Mouse (Mus musculus) limb, embryonic 14.5 days (tissue): ENCODE data around the gene 0610010F05Rik. TPM values are rescaled to one million over a fixed set of nuclear protein-coding genes. Genes with fewer than 3 reads are reported as not detected.

Source experiments
- ATAC-seq: fragments of 200-750 bp; cut with Nextera tagmentation; 2 replicates; pipeline ENCODE4 v1.8.0; 2017; ENCODE audit warnings: low read depth, moderate number of reproducible peaks, moderate TSS enrichment; ENCODE audit not compliant: low FRiP score
- DNase-seq: peaks from one replicate; pipeline ENCODE4 v3.0.0-alpha.2; 2015; ENCODE audit warnings: low spot score
- H3K27ac ChIP-seq: fragments of 300-500 bp; sonication (generic); replicated peaks from 2 replicates; pipeline ENCODE4 v1.5.1; 2014; ENCODE audit warnings: low read depth, mild to moderate bottlenecking, low read length, moderate library complexity, mixed read lengths
- H3K27me3 ChIP-seq: fragments of 300-500 bp; sonication (generic); 2 replicates; pipeline ENCODE4 v1.6.1; 2014; ENCODE audit warnings: low read length, mixed read lengths; ENCODE audit not compliant: control insufficient read depth, insufficient read depth
- H3K36me3 ChIP-seq: fragments of 300-500 bp; sonication (generic); 2 replicates; pipeline ENCODE4 v1.6.1; 2014; ENCODE audit warnings: mild to moderate bottlenecking, low read length, moderate library complexity, mixed read lengths; ENCODE audit not compliant: control insufficient read depth, insufficient read depth
- H3K4me1 ChIP-seq: fragments of 300-500 bp; sonication (generic); 2 replicates; pipeline ENCODE4 v1.6.1; 2014; ENCODE audit warnings: antibody characterized with exemption, low read length, mixed read lengths; ENCODE audit not compliant: control insufficient read depth, insufficient read depth
- H3K4me2 ChIP-seq: fragments of 300-500 bp; sonication (generic); replicated peaks from 2 replicates; pipeline ENCODE4 v1.6.1; 2014; ENCODE audit warnings: low read depth, mild to moderate bottlenecking, low read length, moderate library complexity; ENCODE audit not compliant: severe bottlenecking
- H3K4me3 ChIP-seq: fragments of 300-500 bp; sonication (generic); replicated peaks from 2 replicates; pipeline ENCODE4 v1.5.1; 2014; ENCODE audit warnings: low read length
- H3K9ac ChIP-seq: fragments of 300-500 bp; sonication (generic); 2 replicates; pipeline ENCODE4 v1.6.1; 2014; ENCODE audit warnings: mild to moderate bottlenecking, low read depth, low read length, moderate library complexity; ENCODE audit not compliant: severe bottlenecking
- H3K9me3 ChIP-seq: fragments of 300-500 bp; sonication (generic); 2 replicates; pipeline ENCODE4 v1.6.1; 2016; ENCODE audit warnings: low read length; ENCODE audit not compliant: control insufficient read depth
- POLR2A ChIP-seq: fragments of 200-500 bp; IDR thresholded peaks from 2 replicates; pipeline ENCODE4 v1.8.0; 2012; ENCODE audit warnings: inconsistent platforms, mild to moderate bottlenecking, moderate library complexity, borderline replicate concordance; ENCODE audit not compliant: insufficient read depth, insufficient read length; ENCODE audit errors: extremely low read depth
- WGBS: fragments of 180-500 bp; shearing (Covaris S2); extraction: QIAGEN DNeasy Blood & Tissue Kit; methylation state at CpG from one replicate; pipeline ENCODE4 v1.1.7; 2014; 5-methylcytosine and 5-hydroxymethylcytosine counted together
- polyA plus RNA-seq, 2 experiments: library from polyadenylated mRNA; depleted of rRNA in 1 of 2; stranded (reverse) in 1 of 2; unstranded in 1 of 2; fragments of >200 nt; fragmentation: Nextera tagmentation in 1 of 2; extraction: Ambion mirVana in 1 of 2; gene quantifications; 2 replicates each; pipeline versions ENCODE4 v1.2.1 to v1.2.3; 2012 to 2014

0610010F05Rik gene
- polyA plus RNA-seq, 2 experiments, result 10.6 to 22.1 TPM

DNA sequence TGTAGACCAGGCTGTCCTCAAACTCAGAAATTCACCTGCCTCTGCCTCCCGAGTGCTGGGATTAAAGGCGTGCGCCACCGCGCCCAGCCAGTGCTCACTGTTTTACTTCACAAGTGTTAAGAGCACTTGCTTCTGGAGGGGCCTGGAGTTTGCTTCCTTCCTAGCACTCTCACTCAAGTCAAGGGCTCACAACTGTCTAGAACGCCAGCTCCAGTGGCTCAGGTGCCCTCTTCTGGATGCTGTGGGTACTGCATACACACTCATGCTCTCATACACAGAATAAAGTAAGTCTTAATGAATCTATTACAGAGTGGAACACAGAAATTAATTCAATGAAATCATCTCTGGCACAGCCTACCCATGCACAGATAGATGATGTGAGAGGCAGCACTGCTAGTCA, 67.7 kb downstream of the 0610010F05Rik start:
- Histone ChIP-seq H3K27ac (no peak overlapping the region), H3K9ac (no peak overlapping the region), H3K27me3 (no peaks in the 10 kb centered on the region), H3K9me3 (no peaks in the 10 kb centered on the region), H3K4me1 (no peaks in the 10 kb centered on the region), H3K4me3 (no peak overlapping the region), H3K4me2 (no peak overlapping the region), H3K36me3 (peaks cover under 1% of the 10 kb centered on the region)
- ATAC-seq, result no peak
- DNase-seq, result peak; percentile 55
- TF ChIP-seq POLR2A, result no peak
- 57% methylated on average over 6 of the region's 6 CpGs for WGBS

DNA sequence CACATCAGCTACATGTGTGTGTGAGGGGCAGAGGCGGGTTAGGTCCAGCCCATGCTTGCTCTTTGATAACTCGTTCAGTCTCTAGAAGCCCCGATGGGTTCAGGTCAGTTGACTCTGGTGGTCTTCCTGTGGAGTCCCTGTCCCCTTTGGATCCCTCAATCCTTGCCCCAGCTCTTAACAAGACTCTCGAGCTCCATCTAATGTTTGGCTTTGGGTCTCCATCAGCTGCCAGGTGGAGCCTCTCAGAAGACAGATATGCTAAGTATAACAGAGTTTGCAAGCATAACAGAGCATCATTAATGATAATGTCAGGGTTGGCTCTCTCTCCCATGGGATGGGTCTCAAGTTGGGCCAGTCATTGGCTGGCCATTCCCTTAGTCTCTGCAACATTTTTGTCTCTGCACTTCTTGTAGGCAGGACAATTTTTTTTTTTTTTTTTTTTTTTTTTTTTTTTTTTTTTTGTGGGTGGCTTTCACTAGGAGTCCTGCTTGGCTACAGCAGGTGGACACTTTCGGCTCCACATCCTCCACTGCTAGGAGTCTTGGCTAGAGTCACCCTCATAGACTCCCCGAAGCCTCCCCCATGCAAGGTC, 76.3 kb downstream of the 0610010F05Rik start:
- Histone ChIP-seq H3K27ac (no peak overlapping the region), H3K36me3 (no peaks in the 10 kb centered on the region), H3K4me2 (no peak overlapping the region), H3K9ac (no peak overlapping the region), H3K27me3 (no peaks in the 10 kb centered on the region), H3K4me3 (no peak overlapping the region), H3K9me3 (no peaks in the 10 kb centered on the region), H3K4me1 (no peaks in the 10 kb centered on the region)
- TF ChIP-seq POLR2A, result no peak
- DNase-seq (no peak), ATAC-seq (no peak)
- 70% methylated on average over 6 of the region's 6 CpGs for WGBS

DNA sequence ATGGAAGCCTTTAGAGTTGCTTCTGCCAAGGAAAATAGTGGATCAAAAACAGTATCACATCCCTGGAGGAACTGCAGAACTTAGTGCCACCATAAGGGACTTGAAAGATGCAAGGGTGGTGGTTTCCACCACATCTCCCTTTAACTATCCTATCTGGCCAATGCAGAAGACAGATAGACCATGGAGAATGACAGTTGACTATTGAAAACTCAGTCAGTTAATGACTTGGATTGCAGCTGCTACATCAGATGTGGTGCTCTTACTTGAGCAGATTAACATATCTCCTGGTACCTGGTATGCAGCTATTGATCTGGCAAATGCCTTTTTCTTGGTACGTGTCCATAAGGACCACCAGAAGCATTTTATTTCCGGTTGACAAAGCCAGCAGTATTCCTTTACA, 96.0 kb downstream of the 0610010F05Rik start:
- Histone ChIP-seq H3K4me3 (no peak overlapping the region), H3K4me2 (no peak overlapping the region), H3K9me3 (no peaks in the 10 kb centered on the region), H3K36me3 (no peaks in the 10 kb centered on the region), H3K27ac (no peak overlapping the region), H3K4me1 (no peaks in the 10 kb centered on the region), H3K9ac (no peak overlapping the region), H3K27me3 (no peaks in the 10 kb centered on the region)
- DNase-seq (no peak), ATAC-seq (no peak)
- WGBS, result 86% methylated on average over 2 of the region's 2 CpGs
- TF ChIP-seq POLR2A, result no peak

DNA sequence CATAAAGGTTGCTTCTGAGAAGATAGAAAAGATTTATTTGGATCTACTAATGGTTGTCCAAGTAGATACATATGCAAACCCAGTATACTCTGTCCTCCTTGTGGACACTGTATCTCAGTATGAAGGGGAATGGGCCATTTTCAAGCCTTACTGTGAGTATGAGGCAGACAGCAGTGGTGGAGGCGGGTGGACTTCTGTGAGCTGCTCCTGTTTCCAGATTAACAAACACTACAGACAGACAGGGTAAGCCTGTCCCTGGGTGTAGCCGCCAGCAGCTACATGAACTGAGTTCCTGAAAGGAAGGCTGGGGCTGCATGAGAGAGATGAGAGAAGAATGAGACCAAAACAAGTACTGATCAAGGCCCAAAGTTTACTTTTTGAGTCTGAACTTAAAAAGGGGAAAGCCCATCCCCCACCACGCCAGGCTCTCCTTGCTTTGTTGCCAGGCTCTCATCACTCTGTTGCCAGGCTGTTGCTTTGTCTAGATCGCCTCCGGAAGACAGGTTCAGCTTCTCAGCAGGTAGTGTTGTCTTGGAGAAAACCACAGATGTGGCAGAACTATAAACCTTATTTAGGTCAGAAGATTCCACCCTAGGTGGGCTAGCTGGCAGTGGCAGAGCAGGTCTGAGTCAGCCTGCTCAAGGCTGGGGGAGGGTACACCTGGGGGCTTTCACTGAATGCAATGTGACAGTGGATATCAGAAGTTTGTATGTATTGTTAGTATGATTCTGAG, 112.8 kb downstream of the 0610010F05Rik start, which contains the start of gene 1700093K21Rik:
1700093K21Rik (minus strand) TSS at position 683 of the 733 bp plus-strand sequence.
- Histone ChIP-seq H3K4me3 (no peak within 1 kb of the TSS), H3K36me3 (no peaks in the 10 kb centered on the region), H3K9me3 (no peaks in the 10 kb centered on the region), H3K4me1 (no peaks in the 10 kb centered on the region), H3K27ac (no peak within 1 kb of the TSS), H3K27me3 (no peaks in the 10 kb centered on the region), H3K9ac (no peak within 1 kb of the TSS), H3K4me2 (no peak within 1 kb of the TSS)
- TF ChIP-seq POLR2A, result no peak
- no peak for DNase-seq
- WGBS, result 42% methylated on average over 5 of the region's 5 CpGs
- ATAC-seq, result no peak

DNA sequence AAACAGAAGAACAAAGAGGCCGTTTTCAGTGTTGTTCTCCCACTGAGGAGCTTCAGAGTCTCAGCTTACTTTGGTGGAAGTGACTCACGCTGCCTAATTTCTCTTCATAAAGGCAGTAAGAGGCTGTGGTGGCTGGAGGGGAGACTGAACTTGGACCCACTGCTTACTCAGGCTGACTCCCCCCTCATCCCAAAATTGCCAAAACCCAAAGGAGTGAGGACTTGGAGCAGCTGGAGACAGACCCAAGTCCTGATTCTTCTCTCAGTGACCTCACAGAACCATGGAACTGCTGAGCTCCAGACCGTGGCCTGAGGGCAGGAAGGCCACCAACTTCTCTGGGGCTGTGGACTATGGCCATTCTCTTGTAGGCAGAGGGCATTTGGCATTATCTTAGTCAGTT, 114.5 kb downstream of the 0610010F05Rik start:
- no peak overlapping the region for H3K4me3 ChIP-seq
- H3K9ac ChIP-seq, result no peak overlapping the region
- no peak overlapping the region for H3K27ac ChIP-seq
- 84% methylated on average over 3 of the region's 3 CpGs for WGBS
- no peak for TF ChIP-seq POLR2A
- no peak for DNase-seq
- H3K4me1 ChIP-seq, result no peaks in the 10 kb centered on the region
- no peaks in the 10 kb centered on the region for H3K36me3 ChIP-seq
- no peaks in the 10 kb centered on the region for H3K27me3 ChIP-seq
- H3K9me3 ChIP-seq, result no peaks in the 10 kb centered on the region
- H3K4me2 ChIP-seq, result no peak overlapping the region
- ATAC-seq, result no peak
